Mouse (Mus musculus): Measurements from ENCODE around the gene Inf2. TPM values are rescaled to one million over a fixed set of nuclear protein-coding genes. Genes with fewer than 3 reads are reported as not detected.

Gene Inf2
- polyA plus RNA-seq, 1 experiment from 2014 or later: 2.2 TPM

- H3K9me3 ChIP-seq (ENCODE audit: control insufficient read depth, low read length): no peaks in the 10 kb centered on the region
- no peak overlapping the region for H3K27ac ChIP-seq (replicated peaks; ENCODE audit: low read depth, low read length)
- H3K27me3 ChIP-seq (ENCODE audit: control insufficient read depth, insufficient read depth, low read length): no peaks in the 10 kb centered on the region
- H3K4me2 ChIP-seq (ENCODE audit: low read depth, severe bottlenecking): no peak overlapping the region
- peaks cover 7% of the 10 kb centered on the region; the same call in 1 of the 2 replicates for H3K4me1 ChIP-seq (ENCODE audit: control insufficient read depth, insufficient read depth, low read length)
- no peak overlapping the region for H3K4me3 ChIP-seq (ENCODE audit: low read depth, low read length)
- WGBS: 91% methylated on average over 6 of the region's 6 CpGs
- no peak overlapping the region for H3K9ac ChIP-seq (ENCODE audit: low read length)
- H3K36me3 ChIP-seq (ENCODE audit: control insufficient read depth, insufficient read depth, low read length): peaks cover 1% of the 10 kb centered on the region; the same call in 1 of the 2 replicates
- ATAC-seq (ENCODE audit: insufficient number of reproducible peaks, low FRiP score, low TSS enrichment, low read depth): no peak
- DNase-seq (ENCODE audit: low spot score): no peak
Observed at GRCm38 (mm10) chr12:112643126-112643525, 54.5 kb downstream of the Inf2 start.

DNA sequence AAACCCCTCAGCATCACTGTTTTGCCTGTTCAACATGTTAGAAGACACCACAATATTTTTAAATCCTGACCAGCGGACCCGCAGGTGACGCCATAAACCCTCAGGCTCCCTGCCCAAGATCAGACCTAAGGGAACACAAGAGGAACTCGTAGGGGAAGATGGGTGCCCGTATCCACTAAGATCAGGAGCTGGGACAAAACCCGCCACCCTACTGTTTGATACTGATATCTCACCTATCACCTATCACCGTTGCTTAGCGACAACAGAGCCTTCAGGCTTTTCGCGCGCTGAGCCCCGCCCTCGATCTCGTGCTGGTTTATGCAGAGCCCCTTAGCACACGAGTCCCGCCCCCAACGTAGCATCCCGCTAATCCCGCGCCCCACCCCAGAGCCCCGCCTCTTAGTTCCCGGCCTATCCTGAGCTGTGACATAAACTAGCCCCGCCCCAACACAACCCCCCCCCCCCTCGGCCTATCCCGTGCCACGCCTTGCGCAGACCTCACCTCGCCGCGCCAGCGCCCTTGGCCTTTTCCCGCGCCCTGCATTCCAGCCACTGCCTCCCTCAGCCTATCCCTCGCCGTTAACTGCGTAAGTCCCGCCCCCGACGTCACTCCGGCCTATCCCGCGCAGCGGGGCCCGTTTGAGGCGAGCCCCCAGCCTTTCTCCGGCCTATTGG lies 55.7 kb downstream of the Inf2 start, which contains the start of gene Siva1:
TSS of gene Siva1 (plus strand) at position 500 of the 675 bp plus-strand sequence.
- peaks cover 11% of the 10 kb centered on the region; the same call in 1 of the 2 replicates for H3K36me3 ChIP-seq (ENCODE audit: control insufficient read depth, insufficient read depth, low read length)
- peak within 1 kb of the TSS; percentile 82 for H3K9ac ChIP-seq (ENCODE audit: low read length)
- ATAC-seq (ENCODE audit: insufficient number of reproducible peaks, low FRiP score, low TSS enrichment, low read depth): peak; percentile 97
- WGBS: 1% methylated on average over 45 of the region's 46 CpGs
- H3K4me3 ChIP-seq (ENCODE audit: low read depth, low read length): peak within 1 kb of the TSS; percentile 64
- peak within 1 kb of the TSS; percentile 77 for H3K27ac ChIP-seq (replicated peaks; ENCODE audit: low read depth, low read length)
- no peaks in the 10 kb centered on the region for H3K27me3 ChIP-seq (ENCODE audit: control insufficient read depth, insufficient read depth, low read length)
- peaks cover 7% of the 10 kb centered on the region; the same call in 1 of the 2 replicates for H3K4me1 ChIP-seq (ENCODE audit: control insufficient read depth, insufficient read depth, low read length)
- DNase-seq (ENCODE audit: low spot score): peak; percentile 99
- H3K4me2 ChIP-seq (ENCODE audit: low read depth, severe bottlenecking): peak within 1 kb of the TSS; percentile 94
- H3K9me3 ChIP-seq (ENCODE audit: control insufficient read depth, low read length): no peaks in the 10 kb centered on the region

DNA sequence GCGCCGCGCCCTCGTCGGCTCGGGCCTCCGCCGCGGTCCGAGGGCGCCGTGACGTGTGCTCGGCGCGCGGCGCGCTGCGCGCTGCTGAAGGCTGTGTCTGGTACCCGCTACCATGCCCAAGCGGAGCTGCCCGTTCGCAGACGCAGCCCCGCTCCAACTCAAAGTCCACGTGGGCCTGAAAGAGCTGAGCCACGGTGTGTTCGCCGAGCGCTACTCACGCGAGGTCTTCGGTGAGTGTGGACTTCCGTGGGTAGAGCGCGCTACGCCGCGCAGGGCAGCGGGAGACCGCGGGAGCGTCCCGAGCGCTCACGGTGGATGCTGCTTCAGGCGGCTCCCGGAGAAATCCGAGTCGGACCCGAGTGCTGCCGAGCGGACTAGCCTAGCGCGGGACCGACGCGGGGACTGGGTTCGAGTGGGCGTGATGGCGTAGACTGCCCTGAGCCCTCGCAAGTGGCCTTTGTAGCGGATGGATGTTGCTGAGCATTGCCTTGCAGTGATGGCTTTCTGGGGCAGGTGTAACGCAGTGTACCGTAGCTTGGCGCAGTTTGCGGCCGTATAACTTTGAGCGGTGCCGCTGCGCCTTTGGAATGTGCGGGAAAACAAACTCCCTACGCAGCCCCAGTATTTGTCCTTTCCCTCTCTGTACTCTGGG lies 56.4 kb downstream of the Inf2 start:
- Histone ChIP-seq H3K27ac (replicated peaks; ENCODE audit: low read depth, low read length) (peak overlapping the region; percentile 77), H3K36me3 (ENCODE audit: control insufficient read depth, insufficient read depth, low read length) (peaks cover 14% of the 10 kb centered on the region; the same call in 1 of the 2 replicates), H3K4me1 (ENCODE audit: control insufficient read depth, insufficient read depth, low read length) (peaks cover 7% of the 10 kb centered on the region; the same call in 1 of the 2 replicates), H3K4me3 (ENCODE audit: low read depth, low read length) (peak overlapping the region; percentile 64), H3K27me3 (ENCODE audit: control insufficient read depth, insufficient read depth, low read length) (no peaks in the 10 kb centered on the region), H3K9ac (ENCODE audit: low read length) (peak overlapping the region; percentile 82), H3K4me2 (ENCODE audit: low read depth, severe bottlenecking) (peak overlapping the region; percentile 94), H3K9me3 (ENCODE audit: control insufficient read depth, low read length) (no peaks in the 10 kb centered on the region)
- DNase-seq (ENCODE audit: low spot score): no peak
- peak; percentile 24 for ATAC-seq (ENCODE audit: insufficient number of reproducible peaks, low FRiP score, low TSS enrichment, low read depth)
- WGBS: under 1% methylated on average over 57 of the region's 75 CpGs

GRCm38 (mm10) chr12:112646139-112646538 lies 57.6 kb downstream of the Inf2 start:
- ATAC-seq (ENCODE audit: insufficient number of reproducible peaks, low FRiP score, low TSS enrichment, low read depth): no peak
- Histone ChIP-seq H3K9me3 (ENCODE audit: control insufficient read depth, low read length) (no peaks in the 10 kb centered on the region), H3K4me3 (ENCODE audit: low read depth, low read length) (peak overlapping the region; percentile 64)

DNA sequence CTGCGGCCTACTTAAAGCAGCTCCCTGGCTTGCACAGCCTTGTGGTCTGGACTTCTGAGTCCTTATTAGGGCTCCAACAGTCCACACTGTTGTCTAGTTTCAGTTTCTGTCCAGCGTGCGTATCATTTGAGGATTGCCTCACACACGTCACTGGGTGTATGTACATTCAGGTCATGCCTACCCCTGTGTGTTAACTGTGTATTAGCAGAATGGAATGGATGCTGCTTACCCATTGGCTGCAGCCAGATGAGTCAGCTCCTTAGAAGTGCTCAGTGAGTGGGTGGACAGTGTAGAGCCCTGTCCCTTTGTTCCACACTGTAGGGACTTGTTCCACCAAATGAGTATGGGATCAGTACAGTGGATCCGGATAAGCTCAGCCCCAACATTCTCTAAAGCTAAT lies 59.5 kb downstream of the Inf2 start:
- ATAC-seq (ENCODE audit: insufficient number of reproducible peaks, low FRiP score, low TSS enrichment, low read depth) (no peak), DNase-seq (ENCODE audit: low spot score) (no peak)
- H3K36me3 ChIP-seq (ENCODE audit: control insufficient read depth, insufficient read depth, low read length): peaks cover 20% of the 10 kb centered on the region; the same call in 1 of the 2 replicates

More at GRCm38 (mm10) chr12:112646139-112646538, 57.6 kb downstream of the Inf2 start:
- H3K9ac ChIP-seq (ENCODE audit: low read length): 0 out of 2 replicates have a peak overlapping the region, but pooled peaks have one; percentile 32
- H3K27me3 ChIP-seq (ENCODE audit: control insufficient read depth, insufficient read depth, low read length): no peaks in the 10 kb centered on the region
- H3K4me1 ChIP-seq (ENCODE audit: control insufficient read depth, insufficient read depth, low read length): peaks cover 7% of the 10 kb centered on the region; the same call in 1 of the 2 replicates
- peaks cover 14% of the 10 kb centered on the region; the same call in 1 of the 2 replicates for H3K36me3 ChIP-seq (ENCODE audit: control insufficient read depth, insufficient read depth, low read length)
- WGBS: 61% methylated on average over 6 of the region's 6 CpGs
- no peak for DNase-seq (ENCODE audit: low spot score)
- H3K4me2 ChIP-seq (ENCODE audit: low read depth, severe bottlenecking): peak overlapping the region; percentile 94; the same call in 1 of the 2 replicates
- no peak overlapping the region for H3K27ac ChIP-seq (replicated peaks; ENCODE audit: low read depth, low read length)

DNA sequence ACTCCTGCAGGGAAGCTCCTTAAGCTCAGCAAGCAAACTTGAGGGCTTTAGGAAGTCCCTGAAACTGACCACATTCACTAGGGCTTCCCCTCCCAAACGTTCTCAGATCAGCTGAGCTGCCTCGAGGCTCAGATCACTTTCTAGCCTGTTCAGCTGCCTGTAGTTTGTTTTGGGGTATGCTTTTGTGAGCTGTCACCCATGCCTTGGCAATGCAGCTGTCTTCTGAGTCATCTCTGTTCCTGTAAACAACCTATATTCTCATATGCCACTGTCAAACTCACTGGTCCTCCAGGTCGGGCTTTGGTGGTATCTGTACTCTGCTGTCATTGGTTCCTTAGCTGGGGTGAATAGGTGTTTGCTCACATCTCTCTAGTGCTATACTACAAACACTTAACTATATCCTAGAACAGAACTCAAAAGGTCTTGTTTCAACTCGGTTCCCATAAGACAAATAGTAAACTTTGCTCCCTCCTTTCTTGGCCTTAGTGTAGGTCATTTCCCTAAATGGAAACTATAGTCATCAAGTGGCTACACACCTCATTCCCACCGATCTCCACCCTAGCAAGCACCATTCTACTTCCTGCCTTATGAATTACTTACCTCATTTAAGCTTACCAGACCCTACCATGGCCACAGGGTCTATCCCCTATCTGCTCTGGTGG lies 63.3 kb downstream of the Inf2 start:
- no peak overlapping the region for H3K4me3 ChIP-seq (ENCODE audit: low read depth, low read length)
- H3K27me3 ChIP-seq (ENCODE audit: control insufficient read depth, insufficient read depth, low read length): no peaks in the 10 kb centered on the region
- no peak for DNase-seq (ENCODE audit: low spot score)
- peaks cover 42% of the 10 kb centered on the region for H3K36me3 ChIP-seq (ENCODE audit: control insufficient read depth, insufficient read depth, low read length)
- no peak overlapping the region for H3K27ac ChIP-seq (replicated peaks; ENCODE audit: low read depth, low read length)
- no peaks in the 10 kb centered on the region for H3K4me1 ChIP-seq (ENCODE audit: control insufficient read depth, insufficient read depth, low read length)
- no peaks in the 10 kb centered on the region for H3K9me3 ChIP-seq (ENCODE audit: control insufficient read depth, low read length)
- 83% methylated on average over 5 of the region's 5 CpGs for WGBS
- H3K9ac ChIP-seq (ENCODE audit: low read length): no peak overlapping the region
- ATAC-seq (ENCODE audit: insufficient number of reproducible peaks, low FRiP score, low TSS enrichment, low read depth): no peak
- H3K4me2 ChIP-seq (ENCODE audit: low read depth, severe bottlenecking): no peak overlapping the region

More for the DNA sequence above, 59.5 kb downstream of the Inf2 start:
- Histone ChIP-seq H3K4me1 (ENCODE audit: control insufficient read depth, insufficient read depth, low read length) (peaks cover 7% of the 10 kb centered on the region; the same call in 1 of the 2 replicates), H3K9ac (ENCODE audit: low read length) (no peak overlapping the region), H3K9me3 (ENCODE audit: control insufficient read depth, low read length) (no peaks in the 10 kb centered on the region), H3K27ac (replicated peaks; ENCODE audit: low read depth, low read length) (no peak overlapping the region), H3K4me2 (ENCODE audit: low read depth, severe bottlenecking) (no peak overlapping the region), H3K4me3 (ENCODE audit: low read depth, low read length) (no peak overlapping the region), H3K27me3 (ENCODE audit: control insufficient read depth, insufficient read depth, low read length) (no peaks in the 10 kb centered on the region)
- WGBS: 92% methylated on average over 5 of the region's 5 CpGs

GRCm38 (mm10) chr12:112653157-112653824 lies 64.7 kb downstream of the Inf2 start:
- Histone ChIP-seq H3K9me3 (ENCODE audit: control insufficient read depth, low read length) (no peaks in the 10 kb centered on the region), H3K9ac (ENCODE audit: low read length) (no peak overlapping the region), H3K4me2 (ENCODE audit: low read depth, severe bottlenecking) (no peak overlapping the region), H3K27ac (replicated peaks; ENCODE audit: low read depth, low read length) (no peak overlapping the region), H3K27me3 (ENCODE audit: control insufficient read depth, insufficient read depth, low read length) (no peaks in the 10 kb centered on the region), H3K36me3 (ENCODE audit: control insufficient read depth, insufficient read depth, low read length) (peaks cover 49% of the 10 kb centered on the region), H3K4me3 (ENCODE audit: low read depth, low read length) (no peak overlapping the region), H3K4me1 (ENCODE audit: control insufficient read depth, insufficient read depth, low read length) (no peaks in the 10 kb centered on the region)
- peak; percentile 61 for ATAC-seq (ENCODE audit: insufficient number of reproducible peaks, low FRiP score, low TSS enrichment, low read depth)
- 61% methylated on average over 7 of the region's 7 CpGs for WGBS
- peak; percentile 90 for DNase-seq (ENCODE audit: low spot score)

GRCm38 (mm10) chr12:112654076-112654475 lies 65.5 kb downstream of the Inf2 start:
- 85% methylated on average over 5 of the region's 5 CpGs for WGBS
- no peak overlapping the region for H3K27ac ChIP-seq (replicated peaks; ENCODE audit: low read depth, low read length)
- no peaks in the 10 kb centered on the region for H3K27me3 ChIP-seq (ENCODE audit: control insufficient read depth, insufficient read depth, low read length)
- H3K36me3 ChIP-seq (ENCODE audit: control insufficient read depth, insufficient read depth, low read length): peaks cover 47% of the 10 kb centered on the region
- H3K9ac ChIP-seq (ENCODE audit: low read length): no peak overlapping the region
- H3K4me3 ChIP-seq (ENCODE audit: low read depth, low read length): no peak overlapping the region
- DNase-seq (ENCODE audit: low spot score): no peak
- ATAC-seq (ENCODE audit: insufficient number of reproducible peaks, low FRiP score, low TSS enrichment, low read depth): no peak
- no peaks in the 10 kb centered on the region for H3K9me3 ChIP-seq (ENCODE audit: control insufficient read depth, low read length)
- no peaks in the 10 kb centered on the region for H3K4me1 ChIP-seq (ENCODE audit: control insufficient read depth, insufficient read depth, low read length)
- H3K4me2 ChIP-seq (ENCODE audit: low read depth, severe bottlenecking): no peak overlapping the region
